Mouse (Mus musculus): ENCODE data around the gene D10Wsu102e. TPM values are rescaled to one million over a fixed set of nuclear protein-coding genes. Genes with fewer than 3 reads are reported as not detected.

The D10Wsu102e gene
- polyA plus RNA-seq, 1 experiment from 2014 or later, result 0.49 TPM

Other genes starting within 250 kb of the D10Wsu102e start
- 0.71 and 1.2 TPM in 2 replicates for gene Slc41a2, start 22.3 kb upstream of the D10Wsu102e start, polyA plus RNA-seq (2015; fragmentation: Nextera tagmentation; extraction: Ambion mirVana)
- 1.6 TPM in 2 replicates for gene Aldh1l2, start 173.9 kb downstream of the D10Wsu102e start, polyA plus RNA-seq (2015; fragmentation: Nextera tagmentation; extraction: Ambion mirVana)
- 43.6 and 46.8 TPM in 2 replicates for gene Washc4, start 183.5 kb downstream of the D10Wsu102e start, polyA plus RNA-seq (2015; fragmentation: Nextera tagmentation; extraction: Ambion mirVana)

Measured in intestine, embryonic 16.5 days (tissue).